Mouse (Mus musculus) MEL (cell line): Measurements from ENCODE around the gene Fhad1. TPM values are rescaled to one million over a fixed set of nuclear protein-coding genes. Genes with fewer than 3 reads are reported as not detected.

Source experiments
- DNase-seq: peaks from one replicate; pipeline ENCODE4 v3.0.0; 2011; ENCODE audit warnings: low read depth, low spot score
- H3K27ac ChIP-seq: 2 replicates; pipeline ENCODE4 v1.5.1; 2012; ENCODE audit warnings: low read depth, mild to moderate bottlenecking, control low read depth, low read length, moderate library complexity; ENCODE audit not compliant: control insufficient read depth
- H3K27me3 ChIP-seq, 2 experiments: fragments of 150-350 bp in 1 of 2; sonication (generic) in 1 of 2; 2 replicates each; pipeline ENCODE4 v1.6.1; 2012; ENCODE audit warnings: low read length in 2 of 2, mild to moderate bottlenecking in 2 of 2, improper control_type of control experiment in 1 of 2, moderate library complexity in 1 of 2; ENCODE audit not compliant: insufficient read depth in 2 of 2, control insufficient read depth in 1 of 2
- H3K36me3 ChIP-seq, 2 experiments: 2 replicates each; pipeline ENCODE4 v1.6.1; 2012 to 2014; ENCODE audit warnings: low read length in 2 of 2, improper control_type of control experiment in 1 of 2, inconsistent platforms in 1 of 2, mild to moderate bottlenecking in 1 of 2; ENCODE audit not compliant: insufficient read depth in 2 of 2, control insufficient read depth in 1 of 2
- H3K4me1 ChIP-seq, 2 experiments: fragments of 150-350 bp in 1 of 2; sonication (generic) in 1 of 2; 2 replicates each; pipeline ENCODE4 v1.6.1; 2012; ENCODE audit warnings: low read length in 2 of 2, improper control_type of control experiment in 1 of 2, mild to moderate bottlenecking in 1 of 2; ENCODE audit not compliant: insufficient read depth in 2 of 2, control insufficient read depth in 1 of 2
- H3K4me3 ChIP-seq, 2 experiments: fragments of 150-350 bp in 1 of 2; sonication (generic) in 1 of 2; 2 replicates each; pipeline ENCODE4 v1.5.1; 2012; ENCODE audit warnings: low read depth in 2 of 2, low read length in 2 of 2, mild to moderate bottlenecking in 2 of 2, moderate library complexity in 2 of 2, control low read depth in 1 of 2, improper control_type of control experiment in 1 of 2; ENCODE audit not compliant: control insufficient read depth in 1 of 2, insufficient read depth in 1 of 2
- H3K79me2 ChIP-seq: 2 replicates; pipeline ENCODE4 v1.6.1; 2012; ENCODE audit warnings: mild to moderate bottlenecking, low read length, moderate library complexity; ENCODE audit not compliant: control insufficient read depth, poor library complexity, insufficient read depth
- H3K9ac ChIP-seq: 2 replicates; pipeline ENCODE4 v1.6.1; 2012; ENCODE audit warnings: low read depth, mild to moderate bottlenecking, control low read depth, low read length, moderate library complexity; ENCODE audit not compliant: control insufficient read depth, poor library complexity, severe bottlenecking
- H3K9me3 ChIP-seq: fragments of 150-350 bp; sonication (generic); replicated peaks from 2 replicates; pipeline ENCODE4 v1.6.1; 2012; ENCODE audit warnings: mild to moderate bottlenecking, low read length, improper control_type of control experiment, moderate library complexity; ENCODE audit not compliant: insufficient read depth
- CTCF ChIP-seq, 3 experiments: IDR thresholded peaks in 2 of 3; conservative IDR thresholded peaks in 1 of 3; 2 replicates each; pipeline ENCODE4 v1.5.1; 2011 to 2012; ENCODE audit warnings: low read length in 3 of 3, low read depth in 2 of 3, mild to moderate bottlenecking in 2 of 3, improper control_type of control experiment in 1 of 3, inconsistent platforms in 1 of 3, mixed read lengths in 1 of 3, moderate library complexity in 1 of 3; ENCODE audit not compliant: control insufficient read depth in 1 of 3, insufficient read depth in 1 of 3, poor library complexity in 1 of 3, severe bottlenecking in 1 of 3
- E2F4 ChIP-seq: IDR thresholded peaks from 2 replicates; pipeline ENCODE4 v1.6.1; 2011; ENCODE audit warnings: low read depth, low read length, improper control_type of control experiment, borderline replicate concordance
- ELF1 ChIP-seq: IDR thresholded peaks from 2 replicates; pipeline ENCODE4 v1.6.1; 2014; ENCODE audit warnings: low read depth, mild to moderate bottlenecking, inconsistent platforms, low read length, improper control_type of control experiment, moderate library complexity
- EP300 ChIP-seq, 2 experiments: IDR thresholded peaks; 2 replicates each; pipeline ENCODE4 v1.6.1; 2011; ENCODE audit warnings: improper control_type of control experiment in 2 of 2, low read length in 2 of 2, low read depth in 1 of 2, mild to moderate bottlenecking in 1 of 2
- ETS1 ChIP-seq: IDR thresholded peaks from 2 replicates; pipeline ENCODE4 v1.6.1; 2012; ENCODE audit warnings: low read depth, mild to moderate bottlenecking, inconsistent platforms, low read length, improper control_type of control experiment, moderate library complexity
- GATA1 ChIP-seq: IDR thresholded peaks from 2 replicates; pipeline ENCODE4 v1.6.1; 2011; ENCODE audit warnings: low read depth, low read length, improper control_type of control experiment
- MAFK ChIP-seq: IDR thresholded peaks from 2 replicates; pipeline ENCODE4 v1.6.1; 2011; ENCODE audit warnings: low read depth, mild to moderate bottlenecking, low read length, improper control_type of control experiment, borderline replicate concordance
- MAX ChIP-seq: IDR thresholded peaks from 2 replicates; pipeline ENCODE4 v1.6.1; 2011; ENCODE audit warnings: low read length, improper control_type of control experiment
- NELFE ChIP-seq: IDR thresholded peaks from 2 replicates; pipeline ENCODE4 v1.6.1; 2011; ENCODE audit warnings: low read depth, low read length, improper control_type of control experiment
- POLR2AphosphoS2 ChIP-seq: IDR thresholded peaks from 2 replicates; pipeline ENCODE4 v1.6.1; 2011; ENCODE audit warnings: low read length, improper control_type of control experiment
- USF1 ChIP-seq: IDR thresholded peaks from 2 replicates; pipeline ENCODE4 v1.6.1; 2014; ENCODE audit warnings: low read depth, mild to moderate bottlenecking, inconsistent platforms, low read length, improper control_type of control experiment, moderate library complexity
- USF2 ChIP-seq, 2 experiments: IDR thresholded peaks; 2 replicates each; pipeline ENCODE4 v1.6.1; 2011 to 2012; ENCODE audit warnings: improper control_type of control experiment in 2 of 2, low read length in 2 of 2, borderline replicate concordance in 1 of 2, inconsistent platforms in 1 of 2, low read depth in 1 of 2, mild to moderate bottlenecking in 1 of 2; ENCODE audit not compliant: insufficient read depth in 1 of 2
- ZC3H11A ChIP-seq: IDR thresholded peaks from 2 replicates; pipeline ENCODE4 v1.6.1; 2012; ENCODE audit warnings: low read depth, mild to moderate bottlenecking, inconsistent platforms, low read length, improper control_type of control experiment
- ZMIZ1 ChIP-seq: IDR thresholded peaks from 2 replicates; pipeline ENCODE4 v1.6.1; 2012; ENCODE audit warnings: low read depth, mild to moderate bottlenecking, inconsistent platforms, low read length, improper control_type of control experiment, moderate library complexity
- ZNF384 ChIP-seq: IDR thresholded peaks from 2 replicates; pipeline ENCODE4 v1.6.1; 2012; ENCODE audit warnings: low read depth, mild to moderate bottlenecking, inconsistent platforms, low read length, improper control_type of control experiment
- polyA plus RNA-seq, 2 experiments: library from polyadenylated mRNA; stranded (reverse) in 1 of 2; unstranded in 1 of 2; fragments of >175 nt in 1 of 2; fragments of >200 nt in 1 of 2; gene quantifications; 2 replicates each; pipeline versions ENCODE4 v1.2.1 to v1.2.4; 2012; ENCODE audit warnings: low replicate concordance in 2 of 2, low read depth in 1 of 2; ENCODE audit not compliant: insufficient read length in 2 of 2, insufficient read depth in 1 of 2, missing spikeins in 1 of 2
- total RNA-seq: library from RNA; depleted of rRNA; stranded (reverse); fragments of 300-350 nt; gene quantifications from 2 replicates; pipeline ENCODE4 v1.2.3, GENCODE M21; 2012

The Fhad1 gene
- total and polyA plus RNA-seq, 3 experiments, result not detected

GRCm38 (mm10) chr4:141895772-141896171, 119.1 kb downstream of the Fhad1 start:
- no peaks in the 10 kb centered on the region for H3K27me3 ChIP-seq
- TF ChIP-seq CTCF (IDR thresholded peaks at IDR 0.05 in 2 of 3, conservative IDR thresholded peaks at IDR 0.05 in 1 of 3; ENCODE audit: control insufficient read depth in 1 of 3, insufficient read depth in 1 of 3, low read depth in 2 of 3, low read length in 3 of 3, poor library complexity in 1 of 3, severe bottlenecking in 1 of 3) (no peak), ZC3H11A (no peak), ETS1 (no peak), ELF1 (no peak), ZNF384 (no peak), MAX (no peak)
- no peak overlapping the region for H3K9ac ChIP-seq

GRCm38 (mm10) chr4:141893157-141893784, 121.6 kb downstream of the Fhad1 start:
- no peak for DNase-seq
- no peak overlapping the region for H3K4me3 ChIP-seq
- H3K9me3 ChIP-seq, result no peaks in the 10 kb centered on the region
- no peak overlapping the region for H3K27ac ChIP-seq
- no peaks in the 10 kb centered on the region for H3K79me2 ChIP-seq
- TF ChIP-seq ELF1 (no peak), ZMIZ1 (no peak), POLR2AphosphoS2 (no peak), MAFK (no peak), E2F4 (no peak), NELFE (no peak), USF1 (no peak), GATA1 (no peak), EP300 (IDR thresholded peaks at IDR 0.05; ENCODE audit: low read depth in 1 of 2, low read length in 2 of 2) (no peak), USF2 (IDR thresholded peaks at IDR 0.05; ENCODE audit: borderline replicate concordance in 1 of 2, insufficient read depth in 1 of 2, low read depth in 1 of 2, low read length in 2 of 2) (no peak), ETS1 (no peak)
- TF ChIP-seq, all 39 proteins: peak for 0
- no peaks in the 10 kb centered on the region for H3K27me3 ChIP-seq
- no peaks in the 10 kb centered on the region for H3K36me3 ChIP-seq
- no peaks in the 10 kb centered on the region for H3K4me1 ChIP-seq
- no peak overlapping the region for H3K9ac ChIP-seq

More at GRCm38 (mm10) chr4:141895772-141896171, 119.1 kb downstream of the Fhad1 start:
- H3K27ac ChIP-seq, result no peak overlapping the region
- H3K79me2 ChIP-seq, result no peaks in the 10 kb centered on the region
- no peaks in the 10 kb centered on the region for H3K36me3 ChIP-seq
- no peaks in the 10 kb centered on the region for H3K4me1 ChIP-seq
- H3K4me3 ChIP-seq, result no peak overlapping the region
- H3K9me3 ChIP-seq, result no peaks in the 10 kb centered on the region
- no peak for DNase-seq
